Mouse (Mus musculus) forebrain, postnatal 0 days (tissue): ENCODE data around the gene Jagn1. TPM values are rescaled to one million over a fixed set of nuclear protein-coding genes. Genes with fewer than 3 reads are reported as not detected.

ENCODE experiments used
- ATAC-seq: fragments of 200-750 bp; cut with Nextera tagmentation; 2 replicates; pipeline ENCODE4 v1.8.0; 2017; ENCODE audit warnings: mild to moderate bottlenecking, moderate library complexity
- DNase-seq: peaks from one replicate; pipeline ENCODE4 v3.0.0-alpha.2; 2015
- H3K27ac ChIP-seq: fragments of 300-500 bp; sonication (generic); 2 replicates; pipeline ENCODE4 v1.5.1; 2014; ENCODE audit warnings: low read depth, mild to moderate bottlenecking, antibody characterized with exemption, low read length, moderate library complexity, mixed read lengths
- H3K27me3 ChIP-seq: fragments of 300-500 bp; sonication (generic); 2 replicates; pipeline ENCODE4 v1.6.1; 2014; ENCODE audit warnings: mild to moderate bottlenecking, low read length, mixed read lengths; ENCODE audit not compliant: insufficient read depth
- H3K36me3 ChIP-seq: fragments of 300-500 bp; sonication (generic); 2 replicates; pipeline ENCODE4 v1.6.1; 2014; ENCODE audit warnings: mild to moderate bottlenecking, moderate library complexity; ENCODE audit not compliant: insufficient read depth
- H3K4me1 ChIP-seq: fragments of 300-500 bp; sonication (generic); 2 replicates; pipeline ENCODE4 v1.6.1; 2014; ENCODE audit warnings: antibody characterized with exemption; ENCODE audit not compliant: insufficient read depth
- H3K4me2 ChIP-seq: fragments of 300-500 bp; sonication (generic); 2 replicates; pipeline ENCODE4 v1.6.1; 2014; ENCODE audit warnings: low read depth, mild to moderate bottlenecking, moderate library complexity
- H3K4me3 ChIP-seq: fragments of 300-500 bp; sonication (generic); 2 replicates; pipeline ENCODE4 v1.5.1; 2014; ENCODE audit warnings: low read depth, low read length, mixed read lengths
- H3K9ac ChIP-seq: fragments of 300-500 bp; sonication (generic); 2 replicates; pipeline ENCODE4 v1.6.1; 2014; ENCODE audit warnings: mild to moderate bottlenecking
- H3K9me3 ChIP-seq: fragments of 300-500 bp; sonication (generic); 2 replicates; pipeline ENCODE4 v1.6.1; 2016; ENCODE audit warnings: low read length
- CTCF ChIP-seq: sonication (generic); IDR thresholded peaks from 2 replicates; pipeline ENCODE4 v1.5.1; 2016; ENCODE audit warnings: antibody characterized with exemption, control low read depth, low read depth
- WGBS: fragments of 180-500 bp; shearing (Covaris S2); extraction: QIAGEN DNeasy Blood & Tissue Kit; methylation state at CpG from one replicate; pipeline ENCODE4 v1.1.7; 2014; 5-methylcytosine and 5-hydroxymethylcytosine counted together
- polyA plus RNA-seq: library from polyadenylated mRNA; unstranded; fragments of >200 nt; fragmentation: Nextera tagmentation; extraction: Ambion mirVana; gene quantifications from 2 replicates; pipeline ENCODE4 v1.2.1, GENCODE M21; 2015
- total RNA-seq: library from RNA; depleted of rRNA; stranded (reverse); fragments of >200 nt; gene quantifications from 2 replicates; pipeline ENCODE4 v1.2.3, GENCODE M21; 2014

Gene Jagn1
- total and polyA plus RNA-seq, 2 experiments from 2014 or later, result 37.7 to 81.8 TPM

DNA sequence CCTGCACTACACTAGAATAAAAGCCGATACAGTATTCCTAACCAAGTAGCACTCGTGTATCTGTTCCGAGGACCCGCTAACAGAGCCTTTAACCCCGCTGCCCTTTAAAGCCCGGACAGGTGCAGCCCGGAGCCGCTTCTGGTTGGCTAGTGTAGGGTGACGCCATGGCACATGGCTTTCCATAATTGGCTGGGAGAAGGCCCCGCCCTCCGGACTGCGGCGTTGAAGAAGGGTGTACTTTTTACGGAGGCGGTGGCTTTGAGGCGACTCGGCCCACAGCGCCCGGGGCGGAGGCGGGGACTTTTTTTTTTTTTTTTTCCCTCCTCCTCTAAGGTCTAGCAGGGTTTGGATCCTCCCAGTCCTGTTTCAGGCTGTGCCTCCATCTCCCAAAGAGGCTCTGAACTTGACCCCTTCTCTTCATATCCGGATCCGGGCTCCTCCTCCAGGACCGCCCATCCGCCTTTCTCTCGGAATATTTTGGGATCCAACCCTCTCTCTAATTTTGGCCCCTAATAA, 40.8 kb downstream of the Jagn1 start, which contains the start of gene Creld1:
TSS of gene Creld1 (plus strand) at position 198 of the 516 bp plus-strand sequence.
- H3K4me1 ChIP-seq, result peaks cover 19% of the 10 kb centered on the region
- H3K27me3 ChIP-seq, result no peaks in the 10 kb centered on the region
- H3K4me3 ChIP-seq, result peak within 1 kb of the TSS; percentile 66
- H3K9ac ChIP-seq, result peak within 1 kb of the TSS; percentile 83
- WGBS, result under 1% methylated on average over 26 of the region's 26 CpGs
- DNase-seq (peak; percentile 94), ATAC-seq (peak; percentile 96)
- H3K4me2 ChIP-seq, result peak within 1 kb of the TSS; percentile 70
- peak within 1 kb of the TSS; percentile 88 for H3K27ac ChIP-seq
- peaks cover 8% of the 10 kb centered on the region; the same call in 1 of the 2 replicates for H3K36me3 ChIP-seq
- no peak for TF ChIP-seq CTCF
- no peaks in the 10 kb centered on the region for H3K9me3 ChIP-seq

- Histone ChIP-seq H3K4me2 (peak overlapping the region; percentile 70), H3K4me3 (peak overlapping the region; percentile 66), H3K9me3 (no peaks in the 10 kb centered on the region), H3K4me1 (peaks cover 19% of the 10 kb centered on the region), H3K9ac (peak overlapping the region; percentile 83), H3K36me3 (peaks cover 14% of the 10 kb centered on the region), H3K27ac (peak overlapping the region; percentile 88), H3K27me3 (no peaks in the 10 kb centered on the region)
- peak; percentile 52 for ATAC-seq
- peak; percentile 32 for TF ChIP-seq CTCF
- DNase-seq, result peak; percentile 49
- WGBS, result 7% methylated on average over 10 of the region's 10 CpGs
These were observed 41.4 kb downstream of the Jagn1 start for GRCm38 (mm10) chr6:113483729-113484128.

DNA sequence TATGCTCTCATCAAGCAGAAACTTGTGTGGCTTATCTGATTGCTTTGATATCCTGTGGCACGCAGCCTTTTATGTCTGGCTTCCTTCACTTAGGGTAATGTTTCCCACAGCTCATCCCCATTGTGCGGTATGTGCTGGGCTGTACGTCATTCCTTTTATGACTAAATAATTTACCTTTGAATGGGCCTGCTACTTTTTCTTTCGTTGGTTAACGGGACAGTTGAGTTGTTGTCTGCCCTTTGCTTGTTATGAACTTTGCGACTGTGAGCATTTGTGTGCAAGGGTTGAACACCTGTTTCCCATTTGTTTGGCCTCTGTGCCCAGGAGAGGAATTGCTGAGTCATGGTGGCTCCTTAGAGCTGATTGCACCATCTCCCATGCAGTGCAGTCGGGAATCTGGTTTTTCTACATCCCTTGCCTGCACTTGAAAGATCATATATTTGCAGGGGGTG, 44.8 kb downstream of the Jagn1 start:
- Histone ChIP-seq H3K4me2 (no peak overlapping the region), H3K9me3 (no peaks in the 10 kb centered on the region), H3K27ac (no peak overlapping the region), H3K36me3 (peaks cover 41% of the 10 kb centered on the region), H3K9ac (no peak overlapping the region), H3K27me3 (no peaks in the 10 kb centered on the region), H3K4me3 (no peak overlapping the region), H3K4me1 (peaks cover 19% of the 10 kb centered on the region)
- TF ChIP-seq CTCF, result no peak
- WGBS, result 46% methylated on average over 7 of the region's 7 CpGs
- no peak for DNase-seq
- no peak for ATAC-seq

DNA sequence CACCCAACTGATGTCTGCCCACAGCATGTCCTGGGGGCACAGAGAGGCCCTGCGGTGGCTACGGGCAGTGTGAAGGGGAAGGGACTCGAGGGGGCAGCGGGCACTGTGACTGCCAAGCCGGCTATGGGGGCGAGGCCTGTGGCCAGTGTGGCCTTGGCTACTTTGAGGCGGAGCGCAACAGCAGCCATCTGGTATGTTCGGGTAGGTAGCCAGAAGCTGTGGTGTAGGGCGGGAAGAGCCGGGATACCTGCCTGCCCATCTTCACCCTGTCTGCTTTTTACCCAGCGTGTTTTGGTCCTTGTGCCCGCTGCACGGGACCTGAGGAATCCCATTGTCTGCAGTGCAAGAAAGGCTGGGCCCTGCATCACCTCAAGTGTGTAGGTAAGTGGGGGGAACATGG, 47.0 kb downstream of the Jagn1 start:
- ATAC-seq, result no peak
- no peak overlapping the region for H3K4me3 ChIP-seq
- H3K9ac ChIP-seq, result no peak overlapping the region
- no peaks in the 10 kb centered on the region for H3K9me3 ChIP-seq
- DNase-seq, result no peak
- peaks cover 9% of the 10 kb centered on the region for H3K4me1 ChIP-seq
- no peak overlapping the region for H3K27ac ChIP-seq
- H3K4me2 ChIP-seq, result no peak overlapping the region
- no peak for TF ChIP-seq CTCF
- WGBS, result 97% methylated on average over 14 of the region's 14 CpGs
- H3K27me3 ChIP-seq, result no peaks in the 10 kb centered on the region
- peaks cover 51% of the 10 kb centered on the region for H3K36me3 ChIP-seq

GRCm38 (mm10) chr6:113492101-113492864, 49.9 kb downstream of the Jagn1 start:
- DNase-seq (no peak), ATAC-seq (no peak)
- Histone ChIP-seq H3K36me3 (peaks cover 51% of the 10 kb centered on the region), H3K9me3 (no peaks in the 10 kb centered on the region), H3K27me3 (no peaks in the 10 kb centered on the region), H3K4me3 (no peak overlapping the region), H3K4me2 (no peak overlapping the region), H3K4me1 (peaks cover 3% of the 10 kb centered on the region; the same call in 1 of the 2 replicates), H3K9ac (no peak overlapping the region), H3K27ac (no peak overlapping the region)
- 78% methylated on average over 24 of the region's 24 CpGs for WGBS
- TF ChIP-seq CTCF, result no peak

GRCm38 (mm10) chr6:113494258-113494788, 52.0 kb downstream of the Jagn1 start:
- Histone ChIP-seq H3K9ac (peak overlapping the region; percentile 44), H3K4me1 (peaks cover 3% of the 10 kb centered on the region; the same call in 1 of the 2 replicates), H3K9me3 (no peaks in the 10 kb centered on the region), H3K4me3 (peak overlapping the region; percentile 33), H3K4me2 (peak overlapping the region; percentile 50), H3K27ac (no peak overlapping the region), H3K27me3 (no peaks in the 10 kb centered on the region), H3K36me3 (peaks cover 49% of the 10 kb centered on the region)
- WGBS, result 3% methylated on average over 54 of the region's 54 CpGs
- ATAC-seq (peak; percentile 88), DNase-seq (peak; percentile 80)
- peak; percentile 80 for TF ChIP-seq CTCF
